Mouse (Mus musculus): ENCODE data around the gene Zfp704. TPM values are rescaled to one million over a fixed set of nuclear protein-coding genes. Genes with fewer than 3 reads are reported as not detected.

Zfp704 gene
- total and polyA plus RNA-seq, 2 experiments from 2014 or later, result 11.3 to 68.8 TPM

GRCm38 (mm10) chr3:9610426-9610825 lies 541 bp upstream of the Zfp704 start:
- peak overlapping the region; percentile 89; the same call in 1 of the 2 replicates for H3K4me3 ChIP-seq (ENCODE audit: low read depth, low read length)
- H3K4me1 ChIP-seq (ENCODE audit: insufficient read depth, low read length), result peaks cover 12% of the 10 kb centered on the region
- H3K9ac ChIP-seq (replicated peaks; ENCODE audit: low read length, poor library complexity, severe bottlenecking), result no peak overlapping the region
- WGBS, result 79% methylated on average over 2 of the region's 2 CpGs
- no peak for TF ChIP-seq CTCF (IDR thresholded peaks at IDR 0.05)
- peak; percentile 47 for DNase-seq (ENCODE audit: low spot score)
- peak; percentile 25; the same call in 1 of the 2 replicates for ATAC-seq (ENCODE audit: low FRiP score)
- peak overlapping the region; percentile 61 for H3K4me2 ChIP-seq (ENCODE audit: low read depth, low read length, poor library complexity, severe bottlenecking)
- H3K27me3 ChIP-seq (ENCODE audit: insufficient read depth, low read length), result no peaks in the 10 kb centered on the region
- H3K9me3 ChIP-seq (ENCODE audit: low read length), result no peaks in the 10 kb centered on the region
- H3K27ac ChIP-seq (ENCODE audit: low read depth, low read length), result peak overlapping the region; percentile 94
- no peaks in the 10 kb centered on the region for H3K36me3 ChIP-seq (ENCODE audit: insufficient read depth, low read length)

GRCm38 (mm10) chr3:9608906-9609580 lies 842 bp downstream of the Zfp704 start:
- WGBS, result 1% methylated on average over 38 of the region's 94 CpGs
- no peak for TF ChIP-seq CTCF (IDR thresholded peaks at IDR 0.05)
- H3K36me3 ChIP-seq (ENCODE audit: insufficient read depth, low read length), result no peaks in the 10 kb centered on the region
- peak overlapping the region; percentile 89 for H3K4me3 ChIP-seq (ENCODE audit: low read depth, low read length)
- peak; percentile 42 for ATAC-seq (ENCODE audit: low FRiP score)
- H3K4me2 ChIP-seq (ENCODE audit: low read depth, low read length, poor library complexity, severe bottlenecking), result peak overlapping the region; percentile 61
- peak overlapping the region; percentile 94 for H3K9ac ChIP-seq (replicated peaks; ENCODE audit: low read length, poor library complexity, severe bottlenecking)
- no peaks in the 10 kb centered on the region for H3K9me3 ChIP-seq (ENCODE audit: low read length)
- peak overlapping the region; percentile 94 for H3K27ac ChIP-seq (ENCODE audit: low read depth, low read length)
- DNase-seq (ENCODE audit: low spot score), result no peak
- no peaks in the 10 kb centered on the region for H3K27me3 ChIP-seq (ENCODE audit: insufficient read depth, low read length)
- H3K4me1 ChIP-seq (ENCODE audit: insufficient read depth, low read length), result peaks cover 15% of the 10 kb centered on the region

GRCm38 (mm10) chr3:9608441-9608905 lies 1.4 kb downstream of the Zfp704 start:
- peaks cover 15% of the 10 kb centered on the region for H3K4me1 ChIP-seq (ENCODE audit: insufficient read depth, low read length)
- peak; percentile 71 for DNase-seq (ENCODE audit: low spot score)
- peak overlapping the region; percentile 61 for H3K4me2 ChIP-seq (ENCODE audit: low read depth, low read length, poor library complexity, severe bottlenecking)
- TF ChIP-seq CTCF (IDR thresholded peaks at IDR 0.05), result 0 out of 2 replicates have a peak, but pooled peaks have one; percentile 2
- ATAC-seq (ENCODE audit: low FRiP score), result peak; percentile 3; the same call in 1 of the 2 replicates
- H3K9ac ChIP-seq (replicated peaks; ENCODE audit: low read length, poor library complexity, severe bottlenecking), result peak overlapping the region; percentile 94
- H3K4me3 ChIP-seq (ENCODE audit: low read depth, low read length), result peak overlapping the region; percentile 89
- no peaks in the 10 kb centered on the region for H3K36me3 ChIP-seq (ENCODE audit: insufficient read depth, low read length)
- H3K27me3 ChIP-seq (ENCODE audit: insufficient read depth, low read length), result no peaks in the 10 kb centered on the region
- under 1% methylated on average over 16 of the region's 16 CpGs for WGBS
- no peaks in the 10 kb centered on the region for H3K9me3 ChIP-seq (ENCODE audit: low read length)
- H3K27ac ChIP-seq (ENCODE audit: low read depth, low read length), result peak overlapping the region; percentile 94; the same call in 1 of the 2 replicates

- ATAC-seq (ENCODE audit: low FRiP score) (no peak), DNase-seq (ENCODE audit: low spot score) (peak; percentile 36)
- Histone ChIP-seq H3K36me3 (ENCODE audit: insufficient read depth, low read length) (no peaks in the 10 kb centered on the region), H3K4me3 (ENCODE audit: low read depth, low read length) (peak overlapping the region; percentile 89; the same call in 1 of the 2 replicates), H3K27ac (ENCODE audit: low read depth, low read length) (no peak overlapping the region), H3K4me1 (ENCODE audit: insufficient read depth, low read length) (peaks cover 15% of the 10 kb centered on the region), H3K9ac (replicated peaks; ENCODE audit: low read length, poor library complexity, severe bottlenecking) (no peak overlapping the region), H3K4me2 (ENCODE audit: low read depth, low read length, poor library complexity, severe bottlenecking) (peak overlapping the region; percentile 61), H3K27me3 (ENCODE audit: insufficient read depth, low read length) (no peaks in the 10 kb centered on the region), H3K9me3 (ENCODE audit: low read length) (no peaks in the 10 kb centered on the region)
- 35% methylated on average over 5 of the region's 5 CpGs for WGBS
- TF ChIP-seq CTCF (IDR thresholded peaks at IDR 0.05), result no peak
Observed at GRCm38 (mm10) chr3:9607686-9608085, 2.2 kb downstream of the Zfp704 start.

GRCm38 (mm10) chr3:9605784-9606706 lies 3.8 kb downstream of the Zfp704 start:
- Histone ChIP-seq H3K4me3 (ENCODE audit: low read depth, low read length) (no peak overlapping the region), H3K36me3 (ENCODE audit: insufficient read depth, low read length) (no peaks in the 10 kb centered on the region), H3K4me1 (ENCODE audit: insufficient read depth, low read length) (peaks cover 15% of the 10 kb centered on the region), H3K27ac (ENCODE audit: low read depth, low read length) (no peak overlapping the region), H3K9me3 (ENCODE audit: low read length) (no peaks in the 10 kb centered on the region), H3K27me3 (ENCODE audit: insufficient read depth, low read length) (no peaks in the 10 kb centered on the region), H3K4me2 (ENCODE audit: low read depth, low read length, poor library complexity, severe bottlenecking) (peak overlapping the region; percentile 24; the same call in 1 of the 2 replicates), H3K9ac (replicated peaks; ENCODE audit: low read length, poor library complexity, severe bottlenecking) (peak overlapping the region; percentile 33; the same call in 1 of the 2 replicates)
- ATAC-seq (ENCODE audit: low FRiP score) (no peak), DNase-seq (ENCODE audit: low spot score) (no peak)
- WGBS, result 30% methylated on average over 11 of the region's 11 CpGs
- TF ChIP-seq CTCF (IDR thresholded peaks at IDR 0.05), result no peak

Measured in midbrain, postnatal 0 days (tissue).